Mouse (Mus musculus): ENCODE results near the gene Glyr1. TPM values are rescaled to one million over a fixed set of nuclear protein-coding genes. Genes with fewer than 3 reads are reported as not detected.

Glyr1 gene
- 169 and 172 TPM in 2 replicates for polyA plus RNA-seq (2016; fragmentation: Nextera tagmentation; extraction: Ambion mirVana)

DNA sequence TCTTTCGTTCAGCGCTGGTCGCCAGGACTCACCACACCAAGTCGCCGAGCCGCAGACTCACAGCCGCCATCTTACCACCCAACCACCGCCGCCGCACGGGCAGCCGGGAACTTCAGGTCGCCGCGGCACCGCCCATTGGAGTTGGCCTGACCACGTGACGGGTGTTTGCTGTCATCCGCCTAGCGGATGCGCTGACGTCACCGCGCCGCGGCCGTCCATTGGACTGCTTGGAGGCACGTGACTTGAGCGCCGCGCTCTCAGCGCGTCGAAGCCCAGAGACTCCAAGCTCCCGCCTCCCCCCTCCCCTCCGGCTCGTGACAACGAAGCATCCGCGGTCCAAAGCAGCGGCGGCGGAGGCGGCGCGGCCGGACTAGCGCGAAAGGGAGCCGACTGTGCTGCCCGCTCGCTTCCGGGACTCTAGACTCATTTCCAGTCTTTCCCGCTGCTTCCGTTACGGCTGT is at the start of gene Glyr1, which contains the start of gene Ubn1:
TSS of gene Glyr1 (minus strand) at position 90 of the 461 bp plus-strand sequence.
TSS of gene Ubn1 (plus strand) at position 284 of the 461 bp plus-strand sequence.
- Histone ChIP-seq H3K27me3 (no peaks in the 10 kb centered on the region), H3K4me3 (peak within 1 kb of the TSS; percentile 99), H3K4me2 (replicated peaks) (peak within 1 kb of the TSS; percentile 80), H3K9me3 (no peaks in the 10 kb centered on the region), H3K27ac (peak within 1 kb of the TSS; percentile 93), H3K4me1 (peaks cover 18% of the 10 kb centered on the region), H3K9ac (peak within 1 kb of the TSS; percentile 93), H3K36me3 (peaks cover 34% of the 10 kb centered on the region)
- under 1% methylated on average over 54 of the region's 56 CpGs for WGBS
- ATAC-seq (ENCODE audit: insufficient number of reproducible peaks, insufficient read depth, low FRiP score, low TSS enrichment), result peak; percentile 97

GRCm38 (mm10) chr16:5096504-5096903 is 46.8 kb upstream of the Glyr1 start:
- no peaks in the 10 kb centered on the region for H3K27me3 ChIP-seq
- 84% methylated on average over 8 of the region's 8 CpGs for WGBS
- H3K4me3 ChIP-seq, result no peak overlapping the region
- no peaks in the 10 kb centered on the region for H3K36me3 ChIP-seq
- H3K9me3 ChIP-seq, result no peaks in the 10 kb centered on the region
- H3K4me1 ChIP-seq, result no peaks in the 10 kb centered on the region
- no peak for ATAC-seq (ENCODE audit: insufficient number of reproducible peaks, insufficient read depth, low FRiP score, low TSS enrichment)
- no peak overlapping the region for H3K9ac ChIP-seq
- no peak overlapping the region for H3K27ac ChIP-seq
- no peak overlapping the region for H3K4me2 ChIP-seq (replicated peaks)

GRCm38 (mm10) chr16:5093285-5093684 is 43.6 kb upstream of the Glyr1 start:
- Histone ChIP-seq H3K36me3 (peaks cover 2% of the 10 kb centered on the region), H3K27me3 (no peaks in the 10 kb centered on the region), H3K4me2 (replicated peaks) (no peak overlapping the region), H3K27ac (no peak overlapping the region), H3K4me3 (no peak overlapping the region), H3K9ac (no peak overlapping the region), H3K4me1 (no peaks in the 10 kb centered on the region), H3K9me3 (no peaks in the 10 kb centered on the region)
- 90% methylated on average over 5 of the region's 5 CpGs for WGBS
- no peak for ATAC-seq (ENCODE audit: insufficient number of reproducible peaks, insufficient read depth, low FRiP score, low TSS enrichment)

DNA sequence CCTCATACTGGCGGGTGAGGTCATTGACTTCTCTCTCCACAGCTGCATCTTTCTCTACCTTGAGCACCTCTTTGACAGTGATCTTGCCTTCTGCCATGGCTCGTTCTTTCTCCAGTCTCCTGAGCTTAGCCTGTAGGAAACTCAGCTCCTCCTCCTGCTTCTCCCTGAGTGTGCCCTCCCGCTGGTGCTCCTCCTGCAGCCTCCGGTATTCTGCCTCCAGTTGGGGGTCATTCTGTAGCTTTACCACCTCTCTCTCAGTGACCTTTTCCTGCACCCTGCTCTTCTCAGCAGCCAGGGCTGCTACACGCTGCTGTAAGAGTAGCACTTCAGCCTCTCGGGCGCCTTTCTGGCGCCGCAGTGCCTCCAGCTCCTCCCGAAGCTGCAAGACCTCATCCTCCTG is 39.4 kb upstream of the Glyr1 start:
- 66% methylated on average over 10 of the region's 10 CpGs for WGBS
- peaks cover 43% of the 10 kb centered on the region for H3K36me3 ChIP-seq
- no peaks in the 10 kb centered on the region for H3K27me3 ChIP-seq
- no peaks in the 10 kb centered on the region for H3K4me1 ChIP-seq
- no peak overlapping the region for H3K4me3 ChIP-seq
- H3K9ac ChIP-seq, result no peak overlapping the region
- H3K27ac ChIP-seq, result no peak overlapping the region
- ATAC-seq (ENCODE audit: insufficient number of reproducible peaks, insufficient read depth, low FRiP score, low TSS enrichment), result no peak
- H3K9me3 ChIP-seq, result no peaks in the 10 kb centered on the region
- no peak overlapping the region for H3K4me2 ChIP-seq (replicated peaks)

- H3K9me3 ChIP-seq, result no peaks in the 10 kb centered on the region
- 97% methylated on average over 2 of the region's 2 CpGs for WGBS
- peaks cover 69% of the 10 kb centered on the region for H3K36me3 ChIP-seq
- H3K4me2 ChIP-seq (replicated peaks), result no peak overlapping the region
- H3K27me3 ChIP-seq, result no peaks in the 10 kb centered on the region
- no peak overlapping the region for H3K4me3 ChIP-seq
- no peaks in the 10 kb centered on the region for H3K4me1 ChIP-seq
- H3K9ac ChIP-seq, result no peak overlapping the region
- ATAC-seq (ENCODE audit: insufficient number of reproducible peaks, insufficient read depth, low FRiP score, low TSS enrichment), result no peak
- no peak overlapping the region for H3K27ac ChIP-seq
Observed at GRCm38 (mm10) chr16:5086179-5086578, 36.5 kb upstream of the Glyr1 start.

DNA sequence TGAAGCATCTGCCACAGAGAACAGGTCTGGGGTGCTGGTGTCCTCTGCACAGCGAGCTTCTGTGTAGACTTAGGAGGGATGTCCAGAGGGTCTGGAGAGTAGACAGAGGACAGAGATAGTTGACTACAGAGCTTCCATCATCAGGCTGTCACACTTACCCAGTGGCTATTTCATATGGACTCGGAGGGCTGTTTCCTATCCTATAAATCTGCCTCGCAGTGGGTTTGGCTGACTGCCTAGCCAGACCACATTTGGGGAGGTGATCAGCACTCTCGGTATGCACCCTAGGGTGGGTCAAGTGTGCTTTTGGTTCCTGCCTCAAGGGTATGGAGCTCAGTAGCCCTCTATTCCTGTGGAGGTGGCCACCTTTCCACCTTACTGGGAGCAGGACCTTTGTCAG is 35.5 kb upstream of the Glyr1 start:
- no peak for ATAC-seq (ENCODE audit: insufficient number of reproducible peaks, insufficient read depth, low FRiP score, low TSS enrichment)
- no peak overlapping the region for H3K9ac ChIP-seq
- no peak overlapping the region for H3K4me2 ChIP-seq (replicated peaks)
- H3K27me3 ChIP-seq, result no peaks in the 10 kb centered on the region
- H3K36me3 ChIP-seq, result peaks cover 71% of the 10 kb centered on the region
- no peaks in the 10 kb centered on the region for H3K9me3 ChIP-seq
- 86% methylated on average over 4 of the region's 4 CpGs for WGBS
- no peak overlapping the region for H3K27ac ChIP-seq
- H3K4me1 ChIP-seq, result no peaks in the 10 kb centered on the region
- no peak overlapping the region for H3K4me3 ChIP-seq

GRCm38 (mm10) chr16:5074341-5074740 is 24.7 kb upstream of the Glyr1 start:
- Histone ChIP-seq H3K4me3 (no peak overlapping the region), H3K36me3 (peaks cover 89% of the 10 kb centered on the region), H3K9ac (no peak overlapping the region), H3K9me3 (no peaks in the 10 kb centered on the region), H3K27ac (no peak overlapping the region), H3K4me1 (no peaks in the 10 kb centered on the region), H3K27me3 (no peaks in the 10 kb centered on the region), H3K4me2 (replicated peaks) (no peak overlapping the region)
- 91% methylated on average over 5 of the region's 5 CpGs for WGBS
- no peak for ATAC-seq (ENCODE audit: insufficient number of reproducible peaks, insufficient read depth, low FRiP score, low TSS enrichment)

DNA sequence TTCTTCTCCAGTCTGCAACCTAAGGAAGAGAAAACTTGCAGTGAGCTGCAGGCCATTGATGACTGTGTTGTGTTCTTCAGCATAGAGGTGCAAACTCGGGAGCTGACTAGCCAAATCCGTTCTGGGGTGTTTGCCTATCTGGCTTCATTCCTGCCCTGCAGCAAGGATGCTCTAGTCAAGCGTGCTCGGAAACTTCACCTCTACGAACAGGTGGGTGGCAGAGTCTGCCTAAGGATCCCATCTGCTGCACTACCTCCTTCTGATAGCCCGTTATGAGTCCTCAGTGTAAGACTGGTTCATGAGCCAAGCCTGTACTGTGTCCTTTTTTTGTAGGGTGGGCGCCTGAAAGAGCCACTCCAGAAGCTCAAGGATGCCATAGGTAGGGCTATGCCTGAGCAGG is 22.3 kb upstream of the Glyr1 start:
- Histone ChIP-seq H3K9me3 (no peaks in the 10 kb centered on the region), H3K4me3 (no peak overlapping the region), H3K27ac (no peak overlapping the region), H3K9ac (no peak overlapping the region), H3K4me1 (no peaks in the 10 kb centered on the region), H3K36me3 (peaks cover 85% of the 10 kb centered on the region), H3K27me3 (no peaks in the 10 kb centered on the region), H3K4me2 (replicated peaks) (no peak overlapping the region)
- ATAC-seq (ENCODE audit: insufficient number of reproducible peaks, insufficient read depth, low FRiP score, low TSS enrichment), result no peak
- 86% methylated on average over 7 of the region's 7 CpGs for WGBS

DNA sequence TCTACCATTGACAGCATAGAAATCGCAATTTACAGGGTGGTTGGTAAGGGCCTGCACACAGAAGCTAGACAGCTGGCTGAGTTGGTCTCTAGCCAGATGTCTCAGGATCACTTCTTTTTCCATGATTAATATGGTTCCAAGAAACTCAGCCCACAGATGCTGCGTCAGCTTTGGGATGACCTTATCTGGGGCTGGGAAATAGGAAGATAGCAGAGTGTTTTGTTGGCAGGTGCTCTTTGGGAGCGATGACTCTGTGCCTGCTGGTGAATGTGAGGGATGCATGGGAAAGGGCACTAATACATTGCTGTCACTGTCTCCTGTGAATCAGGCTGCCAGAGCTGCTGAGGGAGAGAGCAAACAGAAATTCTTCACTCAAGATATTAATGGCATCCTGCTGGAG is 20.7 kb upstream of the Glyr1 start:
- Histone ChIP-seq H3K27ac (no peak overlapping the region), H3K27me3 (no peaks in the 10 kb centered on the region), H3K9me3 (no peaks in the 10 kb centered on the region), H3K36me3 (peaks cover 79% of the 10 kb centered on the region), H3K4me3 (no peak overlapping the region), H3K9ac (no peak overlapping the region), H3K4me2 (replicated peaks) (no peak overlapping the region), H3K4me1 (no peaks in the 10 kb centered on the region)
- no peak for ATAC-seq (ENCODE audit: insufficient number of reproducible peaks, insufficient read depth, low FRiP score, low TSS enrichment)
- 98% methylated on average over 3 of the region's 3 CpGs for WGBS

DNA sequence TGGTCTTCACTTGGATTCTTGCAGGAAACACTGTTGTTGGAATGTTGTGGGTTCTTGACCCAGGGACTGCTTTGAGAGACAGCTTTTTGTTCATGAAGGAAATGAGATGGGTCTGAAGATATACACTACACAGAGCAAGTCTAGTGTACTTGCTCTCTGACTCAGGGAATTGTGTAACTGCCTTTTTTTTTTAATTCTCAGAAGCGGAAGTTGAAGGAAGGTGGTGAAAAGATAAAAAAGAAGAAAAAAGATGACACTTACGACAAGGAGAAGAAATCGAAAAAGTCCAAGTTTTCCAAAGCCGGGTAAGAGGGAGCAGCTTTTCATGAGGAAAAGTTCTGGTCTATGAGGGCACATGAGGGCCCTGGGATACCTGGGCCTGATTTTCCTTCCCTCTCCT is 13.8 kb upstream of the Glyr1 start:
- 95% methylated on average over 4 of the region's 4 CpGs for WGBS
- H3K4me3 ChIP-seq, result no peak overlapping the region
- H3K4me2 ChIP-seq (replicated peaks), result no peak overlapping the region
- no peaks in the 10 kb centered on the region for H3K27me3 ChIP-seq
- no peaks in the 10 kb centered on the region for H3K9me3 ChIP-seq
- no peak overlapping the region for H3K9ac ChIP-seq
- no peak for ATAC-seq (ENCODE audit: insufficient number of reproducible peaks, insufficient read depth, low FRiP score, low TSS enrichment)
- H3K36me3 ChIP-seq, result peaks cover 66% of the 10 kb centered on the region
- H3K27ac ChIP-seq, result no peak overlapping the region
- H3K4me1 ChIP-seq, result no peaks in the 10 kb centered on the region

- Histone ChIP-seq H3K4me2 (replicated peaks) (no peak overlapping the region), H3K4me3 (no peak overlapping the region), H3K9me3 (no peaks in the 10 kb centered on the region), H3K27me3 (no peaks in the 10 kb centered on the region), H3K36me3 (peaks cover 63% of the 10 kb centered on the region), H3K4me1 (no peaks in the 10 kb centered on the region), H3K9ac (no peak overlapping the region), H3K27ac (no peak overlapping the region)
- ATAC-seq (ENCODE audit: insufficient number of reproducible peaks, insufficient read depth, low FRiP score, low TSS enrichment), result no peak
- WGBS, result 79% methylated on average over 1 of the region's 1 CpGs
Observed at GRCm38 (mm10) chr16:5058114-5058513, 8.5 kb upstream of the Glyr1 start.

- WGBS, result under 1% methylated on average over 77 of the region's 78 CpGs
- peaks cover 34% of the 10 kb centered on the region for H3K36me3 ChIP-seq
- H3K27me3 ChIP-seq, result no peaks in the 10 kb centered on the region
- no peaks in the 10 kb centered on the region for H3K9me3 ChIP-seq
- H3K27ac ChIP-seq, result peak overlapping the region; percentile 93
- peak; percentile 76 for ATAC-seq (ENCODE audit: insufficient number of reproducible peaks, insufficient read depth, low FRiP score, low TSS enrichment)
- H3K9ac ChIP-seq, result peak overlapping the region; percentile 87
- H3K4me1 ChIP-seq, result peaks cover 18% of the 10 kb centered on the region
- H3K4me2 ChIP-seq (replicated peaks), result peak overlapping the region; percentile 80
- H3K4me3 ChIP-seq, result peak overlapping the region; percentile 99
Observed at GRCm38 (mm10) chr16:5050251-5051110, 818 bp upstream of the Glyr1 start.

Measured in embryonic facial prominence, embryonic 12.5 days (tissue).